Mouse (Mus musculus): ENCODE measurements around the gene Dctd.

DNA sequence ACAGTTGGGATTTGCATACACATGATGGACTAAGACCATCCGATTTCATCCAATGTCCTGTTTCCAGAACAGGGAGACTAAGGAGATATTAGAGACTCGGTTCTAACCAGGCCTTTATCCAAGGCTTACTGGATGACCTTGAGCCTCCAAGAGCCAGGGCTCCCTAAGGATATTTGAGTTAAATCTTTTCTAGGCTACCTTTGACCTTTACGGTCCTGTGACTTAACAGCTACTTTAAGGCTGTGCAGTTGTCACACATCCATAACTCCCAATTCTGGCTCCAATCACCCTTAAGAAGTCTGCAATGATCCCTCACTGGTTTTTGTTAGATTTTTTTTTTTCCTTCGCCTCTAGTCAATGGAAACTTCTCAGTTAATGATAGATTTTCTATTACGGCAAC is 45.3 kb upstream of the Dctd start:
- no peak for TF ChIP-seq CTCF (IDR thresholded peaks at IDR 0.05; ENCODE audit: low read depth, low read length)
- TF ChIP-seq TAL1 (conservative IDR thresholded peaks at IDR 0.05; ENCODE audit: low read depth, low read length), result no peak
- no peak for TF ChIP-seq POLR2AphosphoS5 (IDR thresholded peaks at IDR 0.05; ENCODE audit: insufficient replicate concordance, low read depth, low read length)
